Mouse (Mus musculus): ENCODE measurements around the gene Celf5.
"Not testable (repeated sequence)": the region's sequence is repeated elsewhere in the genome, so short reads cannot be mapped to it uniquely, and the experiment has no call there.

Gene Celf5

DNA sequence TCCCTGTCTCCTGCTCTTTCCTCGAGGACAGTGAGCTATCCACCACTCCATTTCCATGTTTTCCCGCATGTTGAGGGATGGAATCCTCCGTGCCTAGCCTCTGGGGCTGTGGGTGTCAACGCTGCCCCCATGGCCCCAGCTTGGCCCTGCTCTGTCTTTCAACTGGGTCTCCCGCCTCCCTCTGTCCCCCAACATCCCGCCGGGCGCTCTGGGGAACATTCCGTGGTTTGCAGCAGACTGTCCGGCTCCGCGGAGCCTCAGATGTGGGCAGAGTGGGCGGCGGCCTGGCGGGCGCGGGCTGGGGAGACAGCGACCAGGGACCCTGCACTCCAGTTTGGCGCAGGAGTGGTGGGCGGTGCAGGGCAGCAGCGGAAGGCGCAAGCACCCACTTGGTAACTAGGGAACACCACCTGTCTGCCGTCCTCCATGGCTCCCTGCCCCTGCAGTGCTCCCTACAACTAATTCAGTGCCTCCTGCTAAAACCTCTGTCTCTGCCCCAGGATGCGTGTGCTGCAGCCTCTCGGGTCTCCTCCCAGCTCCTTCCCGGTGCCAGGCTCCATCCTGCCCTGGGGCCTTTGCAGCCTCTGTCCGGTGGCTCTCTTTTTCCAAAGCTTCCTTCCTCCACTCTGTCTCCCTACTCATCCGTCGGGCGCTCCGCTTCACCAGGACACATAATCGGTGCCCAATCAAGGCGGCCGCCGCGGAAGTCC lies 30.1 kb downstream of the Celf5 start:
- DNase-seq (ENCODE audit: low read depth, low spot score), result no peak

- no peak for DNase-seq (ENCODE audit: low read depth, low spot score)
Measured at GRCm38 (mm10) chr10:81451365-81451745, 31.2 kb downstream of the Celf5 start.

- no peak for DNase-seq (ENCODE audit: low read depth, low spot score)
Measured at GRCm38 (mm10) chr10:81450641-81451364, 31.7 kb downstream of the Celf5 start.

- peak; percentile 67 for DNase-seq (ENCODE audit: low read depth, low spot score)
Measured at GRCm38 (mm10) chr10:81450140-81450539, 32.4 kb downstream of the Celf5 start.

- not testable (repeated sequence) for DNase-seq (ENCODE audit: low read depth, low spot score)
Measured at GRCm38 (mm10) chr10:81445516-81445915, 37.0 kb downstream of the Celf5 start.

- no peak for DNase-seq (ENCODE audit: low read depth, low spot score)
Measured at GRCm38 (mm10) chr10:81441019-81441418, 41.5 kb downstream of the Celf5 start.

GRCm38 (mm10) chr10:81435436-81435835 lies 47.1 kb downstream of the Celf5 start:
- no peak for DNase-seq (ENCODE audit: low read depth, low spot score)

GRCm38 (mm10) chr10:81434361-81435263 lies 47.9 kb downstream of the Celf5 start:
- no peak for DNase-seq (ENCODE audit: low read depth, low spot score)

DNA sequence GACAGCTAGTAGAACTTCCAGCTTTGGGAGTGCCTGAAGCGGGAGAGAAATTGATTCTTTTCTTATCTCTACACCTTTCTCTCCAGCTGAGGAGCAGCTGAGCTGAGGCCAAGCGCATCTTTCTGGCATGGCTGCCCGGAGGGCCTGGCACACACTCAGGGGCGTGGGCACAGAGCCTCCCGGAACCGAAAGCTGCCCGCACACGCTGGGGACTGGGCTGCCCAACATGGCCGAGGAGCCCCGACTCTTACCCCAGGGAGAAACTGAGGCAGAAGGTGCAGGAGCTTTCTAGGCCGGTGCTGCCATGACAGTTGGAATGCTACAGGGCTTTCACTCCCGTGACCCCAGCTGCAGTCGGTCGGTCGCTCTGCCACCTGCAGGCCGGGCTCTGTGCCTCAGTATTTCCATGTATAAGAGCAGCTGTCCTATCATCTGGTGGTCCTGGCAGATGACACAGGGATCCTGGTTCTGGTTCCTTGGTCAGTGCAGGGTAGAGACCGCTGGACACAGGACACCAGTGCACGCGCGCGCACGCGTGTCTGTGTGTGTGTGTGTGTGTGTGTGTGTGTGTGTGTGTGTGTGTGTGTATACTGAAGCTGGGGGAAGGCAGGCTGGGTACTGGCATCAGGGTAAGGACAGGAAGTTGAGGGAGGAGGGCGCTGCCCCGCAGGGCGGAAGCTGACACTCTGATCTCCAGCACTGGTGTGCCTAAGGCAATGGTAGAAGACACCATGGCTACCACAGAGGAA lies 48.8 kb downstream of the Celf5 start:
- no peak for DNase-seq (ENCODE audit: low read depth, low spot score)

GRCm38 (mm10) chr10:81432868-81433262 lies 49.6 kb downstream of the Celf5 start:
- peak; percentile 45 for DNase-seq (ENCODE audit: low read depth, low spot score)

DNA sequence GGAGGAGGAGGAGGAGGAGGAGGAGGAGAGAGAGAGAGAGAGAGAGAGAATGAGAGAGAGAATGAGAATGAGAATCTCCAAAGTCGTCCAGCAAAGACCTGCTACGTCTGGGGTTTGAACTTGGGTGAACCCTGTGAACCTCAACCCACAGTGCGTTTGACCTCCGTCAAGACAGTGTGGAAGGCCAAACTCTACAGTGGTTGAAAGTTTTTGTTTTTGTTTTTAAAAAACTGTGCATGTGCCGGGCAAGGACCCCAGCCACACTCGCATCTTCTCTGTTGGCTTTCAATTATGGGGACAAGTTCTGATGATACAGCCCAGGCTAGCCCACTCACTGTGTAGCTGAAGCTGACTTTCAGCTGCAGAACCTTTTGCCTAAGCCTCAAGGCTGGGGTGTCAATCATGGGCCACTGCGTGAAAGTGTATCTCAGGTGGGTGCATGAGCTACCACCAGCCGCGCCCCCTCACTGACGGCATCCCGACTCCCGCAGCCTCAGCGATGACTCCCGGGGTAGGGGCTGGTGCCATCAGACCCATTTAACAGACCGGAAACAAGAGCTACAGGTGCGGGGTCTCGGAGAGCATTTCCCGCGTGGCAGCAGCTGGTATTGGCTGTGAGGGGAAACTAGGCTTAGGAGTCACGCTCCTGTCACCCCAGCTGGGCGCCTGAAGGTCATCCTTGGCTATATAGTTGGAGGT lies 50.2 kb downstream of the Celf5 start:
- no peak for DNase-seq (ENCODE audit: low read depth, low spot score)

DNA sequence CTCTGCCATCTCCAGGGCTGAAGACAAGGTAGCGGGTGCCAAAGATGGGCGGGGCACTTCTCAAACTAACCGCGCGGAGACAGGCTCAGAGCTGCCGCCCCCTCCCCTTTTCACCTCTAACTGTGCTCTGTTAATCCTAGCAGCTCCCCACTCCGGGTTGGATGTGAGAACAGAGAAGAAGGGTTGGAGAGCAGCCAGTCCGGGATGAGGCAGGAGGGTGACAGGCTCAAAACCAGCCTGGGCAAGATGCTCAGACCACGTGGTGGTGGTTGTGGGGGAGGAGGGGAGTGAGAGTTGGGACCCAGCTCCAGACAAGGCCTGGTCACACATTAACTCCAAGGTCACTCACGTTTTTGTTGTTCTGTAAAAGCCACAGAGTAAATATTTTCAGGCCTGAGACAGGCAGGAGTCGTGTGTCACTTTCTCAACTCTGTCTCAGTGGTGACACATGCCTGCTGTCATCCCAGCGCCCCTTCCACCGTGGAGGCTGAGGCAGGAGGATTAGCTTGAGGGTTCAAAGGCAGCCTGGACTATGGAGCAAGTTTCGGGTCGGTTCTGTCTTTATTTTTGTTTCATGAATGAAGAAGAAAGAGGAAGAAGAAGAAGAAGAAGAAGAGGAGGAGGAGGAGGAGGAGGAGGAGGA lies 50.9 kb downstream of the Celf5 start:
- no peak for DNase-seq (ENCODE audit: low read depth, low spot score)

GRCm38 (mm10) chr10:81430831-81431525 lies 51.5 kb downstream of the Celf5 start:
- no peak for DNase-seq (ENCODE audit: low read depth, low spot score)

- no peak for DNase-seq (ENCODE audit: low read depth, low spot score)
Measured at GRCm38 (mm10) chr10:81430141-81430830, 52.2 kb downstream of the Celf5 start.

- peak; percentile 60 for DNase-seq (ENCODE audit: low read depth, low spot score)
Measured at GRCm38 (mm10) chr10:81429605-81430061, 52.9 kb downstream of the Celf5 start.

DNA sequence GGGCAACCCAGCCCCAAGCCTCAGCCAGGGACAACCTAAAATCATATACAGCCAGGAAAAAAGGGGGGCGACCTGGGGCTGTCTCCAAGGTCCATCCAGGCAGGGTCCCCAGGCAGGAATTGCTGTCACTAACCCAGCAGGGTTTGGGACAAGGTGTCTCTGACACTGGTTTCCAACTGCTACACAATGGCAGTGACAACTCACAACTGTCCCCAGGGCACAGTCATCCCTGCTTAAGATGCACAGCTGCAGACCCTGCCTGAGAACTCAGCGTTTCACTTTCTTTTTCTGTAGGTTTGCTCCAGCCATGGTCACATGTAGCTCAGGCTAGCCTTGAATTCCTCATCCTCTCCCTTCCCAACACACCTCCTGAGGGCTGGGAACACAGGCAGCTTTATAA lies 53.4 kb downstream of the Celf5 start:
- DNase-seq (ENCODE audit: low read depth, low spot score), result no peak

- no peak for DNase-seq (ENCODE audit: low read depth, low spot score)
Measured at GRCm38 (mm10) chr10:81428507-81428870, 54.0 kb downstream of the Celf5 start.

- no peak for DNase-seq (ENCODE audit: low read depth, low spot score)
Measured at GRCm38 (mm10) chr10:81427804-81428506, 54.6 kb downstream of the Celf5 start.

Measured in c-Kit-negative CD71-positive TER-119-positive erythroid progenitor cells, embryonic 14.5 days (primary cell).